Mouse (Mus musculus): ENCODE results near the gene Sipa1l3.

Gene Sipa1l3

DNA sequence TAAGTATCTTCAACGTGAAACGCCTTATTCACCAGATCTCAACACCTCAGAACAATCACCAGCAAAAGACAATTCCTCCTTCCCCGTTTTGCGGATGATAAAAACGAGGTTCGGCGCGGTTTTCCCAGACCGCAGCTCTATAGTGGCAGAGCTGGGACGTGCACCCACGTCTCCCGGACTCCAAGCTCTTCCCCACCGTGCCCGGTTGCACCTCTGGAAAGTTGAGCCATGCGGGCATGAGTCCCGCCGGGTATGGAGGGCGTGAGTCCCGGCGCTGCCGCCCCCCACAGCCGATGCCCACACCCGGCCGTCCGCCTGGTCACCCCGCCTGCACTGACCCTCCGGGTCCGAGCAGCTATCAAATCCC lies 404 bp downstream of the Sipa1l3 start:
- TF ChIP-seq POU5F1 (IDR thresholded peaks at IDR 0.05; ENCODE audit: borderline replicate concordance, low read length) (no peak), CTCF (conservative IDR thresholded peaks at IDR 0.05; ENCODE audit: low read length) (no peak), NANOG (IDR thresholded peaks at IDR 0.05; ENCODE audit: borderline replicate concordance, low read length) (no peak)

DNA sequence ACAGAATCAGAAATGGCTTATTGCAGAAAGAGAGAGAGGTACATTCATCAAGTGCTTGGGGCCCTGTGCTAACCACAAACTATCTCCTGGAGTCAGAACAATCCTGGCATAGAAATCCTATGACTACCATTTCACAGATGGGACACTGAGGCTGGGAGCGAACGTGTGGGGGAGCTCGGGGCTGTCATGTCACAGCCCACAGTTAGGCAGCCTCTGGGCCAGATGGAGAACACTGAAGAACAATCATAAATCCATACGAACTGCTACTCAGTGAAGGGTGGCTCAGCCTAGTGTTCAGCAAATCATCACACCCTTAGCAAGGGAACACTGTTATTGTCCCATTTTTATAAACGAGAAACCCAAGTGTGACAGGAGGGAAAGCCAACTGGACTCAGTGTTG lies 1.3 kb downstream of the Sipa1l3 start:
- no peak for TF ChIP-seq CTCF (conservative IDR thresholded peaks at IDR 0.05; ENCODE audit: low read length)
- no peak for TF ChIP-seq NANOG (IDR thresholded peaks at IDR 0.05; ENCODE audit: borderline replicate concordance, low read length)
- no peak for TF ChIP-seq POU5F1 (IDR thresholded peaks at IDR 0.05; ENCODE audit: borderline replicate concordance, low read length)
- H3K4me3 ChIP-seq (replicated peaks; ENCODE audit: low read length): peak overlapping the region; percentile 100
- no peaks in the 10 kb centered on the region for H3K27me3 ChIP-seq (ENCODE audit: insufficient read depth, low read length)
- peaks cover 62% of the 10 kb centered on the region for H3K4me1 ChIP-seq (replicated peaks; ENCODE audit: low read depth, low read length)
- no peaks in the 10 kb centered on the region for H3K9me3 ChIP-seq (ENCODE audit: low read length)
- peaks cover 8% of the 10 kb centered on the region; the same call in 1 of the 2 replicates for H3K36me3 ChIP-seq (ENCODE audit: insufficient read depth, low read length)

More for the DNA sequence above, 404 bp downstream of the Sipa1l3 start:
- H3K9me3 ChIP-seq (ENCODE audit: low read length): no peaks in the 10 kb centered on the region
- no peaks in the 10 kb centered on the region for H3K27me3 ChIP-seq (ENCODE audit: insufficient read depth, low read length)
- peak overlapping the region; percentile 100 for H3K4me3 ChIP-seq (replicated peaks; ENCODE audit: low read length)
- H3K36me3 ChIP-seq (ENCODE audit: insufficient read depth, low read length): peaks cover 8% of the 10 kb centered on the region; the same call in 1 of the 2 replicates
- H3K4me1 ChIP-seq (replicated peaks; ENCODE audit: low read depth, low read length): peaks cover 54% of the 10 kb centered on the region

- no peak overlapping the region for H3K4me3 ChIP-seq (replicated peaks; ENCODE audit: low read length)
- H3K4me1 ChIP-seq (replicated peaks; ENCODE audit: low read depth, low read length): peaks cover 77% of the 10 kb centered on the region
- H3K27me3 ChIP-seq (ENCODE audit: insufficient read depth, low read length): no peaks in the 10 kb centered on the region
- no peaks in the 10 kb centered on the region for H3K9me3 ChIP-seq (ENCODE audit: low read length)
- peaks cover 8% of the 10 kb centered on the region; the same call in 1 of the 2 replicates for H3K36me3 ChIP-seq (ENCODE audit: insufficient read depth, low read length)
- TF ChIP-seq CTCF (conservative IDR thresholded peaks at IDR 0.05; ENCODE audit: low read length) (no peak), NANOG (IDR thresholded peaks at IDR 0.05; ENCODE audit: borderline replicate concordance, low read length) (no peak), POU5F1 (IDR thresholded peaks at IDR 0.05; ENCODE audit: borderline replicate concordance, low read length) (no peak)
Measured at GRCm38 (mm10) chr7:29515652-29516051, 2.8 kb downstream of the Sipa1l3 start.

GRCm38 (mm10) chr7:29512729-29513128 lies 5.7 kb downstream of the Sipa1l3 start:
- Histone ChIP-seq H3K4me1 (replicated peaks; ENCODE audit: low read depth, low read length) (peaks cover 80% of the 10 kb centered on the region), H3K9me3 (ENCODE audit: low read length) (no peaks in the 10 kb centered on the region), H3K27me3 (ENCODE audit: insufficient read depth, low read length) (no peaks in the 10 kb centered on the region), H3K4me3 (replicated peaks; ENCODE audit: low read length) (no peak overlapping the region), H3K36me3 (ENCODE audit: insufficient read depth, low read length) (peaks cover 8% of the 10 kb centered on the region; the same call in 1 of the 2 replicates)
- no peak for TF ChIP-seq CTCF (conservative IDR thresholded peaks at IDR 0.05; ENCODE audit: low read length)

DNA sequence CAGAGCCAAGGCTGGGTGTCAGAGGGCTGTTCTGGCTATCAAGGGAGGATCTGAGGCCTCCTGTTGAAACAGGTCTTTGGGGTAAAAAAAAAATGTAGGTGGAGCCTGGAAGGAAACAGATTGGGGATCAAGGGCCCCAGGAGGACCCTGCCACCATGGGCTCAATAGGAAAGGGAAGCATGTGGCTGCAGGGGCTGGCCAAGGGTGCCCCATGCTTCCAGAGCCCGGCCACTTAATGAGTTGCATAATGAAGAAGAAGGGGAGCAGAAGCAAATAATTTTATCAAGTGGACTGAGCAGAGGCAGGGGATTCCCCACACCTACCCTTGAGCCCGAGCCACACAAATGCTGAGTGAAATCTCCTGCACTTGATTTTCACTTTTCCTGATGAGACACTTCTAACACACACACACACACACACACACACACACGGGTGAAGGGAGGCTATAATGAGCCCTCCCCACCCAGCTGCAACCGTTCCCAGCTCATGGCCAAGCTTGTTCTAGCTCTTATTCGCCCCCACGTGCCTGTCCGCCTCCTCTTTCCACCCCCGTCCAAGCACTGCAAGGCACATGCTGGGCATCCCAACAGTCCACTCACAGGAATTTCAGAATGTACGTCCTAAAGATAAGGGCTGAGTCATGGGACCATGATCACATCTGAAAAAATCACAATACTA lies 6.7 kb downstream of the Sipa1l3 start:
- Histone ChIP-seq H3K27me3 (ENCODE audit: insufficient read depth, low read length) (no peaks in the 10 kb centered on the region), H3K9me3 (ENCODE audit: low read length) (no peaks in the 10 kb centered on the region), H3K4me3 (replicated peaks; ENCODE audit: low read length) (no peak overlapping the region), H3K4me1 (replicated peaks; ENCODE audit: low read depth, low read length) (peaks cover 78% of the 10 kb centered on the region), H3K36me3 (ENCODE audit: insufficient read depth, low read length) (peaks cover 8% of the 10 kb centered on the region; the same call in 1 of the 2 replicates)
- TF ChIP-seq CTCF (conservative IDR thresholded peaks at IDR 0.05; ENCODE audit: low read length): no peak
- no peak for TF ChIP-seq POU5F1 (IDR thresholded peaks at IDR 0.05; ENCODE audit: borderline replicate concordance, low read length)
- no peak for TF ChIP-seq NANOG (IDR thresholded peaks at IDR 0.05; ENCODE audit: borderline replicate concordance, low read length)

DNA sequence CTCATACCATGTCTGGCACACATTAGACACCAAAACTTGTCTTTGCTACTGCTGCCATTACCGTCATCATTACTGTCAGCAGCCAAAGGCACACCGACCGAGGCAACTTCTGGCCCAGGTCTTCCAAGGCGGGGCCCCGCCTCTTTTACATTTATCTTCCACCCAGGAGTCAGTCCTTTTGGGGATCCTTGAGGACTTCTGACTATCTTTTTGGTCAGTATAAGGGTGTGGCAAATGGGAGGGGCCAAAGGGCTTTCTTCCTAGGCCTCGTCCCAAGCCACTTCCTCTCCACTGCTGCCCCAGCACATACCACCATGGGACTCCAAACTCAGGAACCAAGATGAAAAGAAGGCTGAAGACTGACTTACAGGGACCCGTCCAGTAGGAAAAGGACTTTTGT lies 9.9 kb downstream of the Sipa1l3 start:
- no peak overlapping the region for H3K4me3 ChIP-seq (replicated peaks; ENCODE audit: low read length)
- peaks cover 83% of the 10 kb centered on the region for H3K4me1 ChIP-seq (replicated peaks; ENCODE audit: low read depth, low read length)
- no peaks in the 10 kb centered on the region for H3K9me3 ChIP-seq (ENCODE audit: low read length)
- no peaks in the 10 kb centered on the region for H3K27me3 ChIP-seq (ENCODE audit: insufficient read depth, low read length)
- no peaks in the 10 kb centered on the region for H3K36me3 ChIP-seq (ENCODE audit: insufficient read depth, low read length)
- TF ChIP-seq POU5F1 (IDR thresholded peaks at IDR 0.05; ENCODE audit: borderline replicate concordance, low read length): no peak
- no peak for TF ChIP-seq CTCF (conservative IDR thresholded peaks at IDR 0.05; ENCODE audit: low read length)
- TF ChIP-seq NANOG (IDR thresholded peaks at IDR 0.05; ENCODE audit: borderline replicate concordance, low read length): no peak

GRCm38 (mm10) chr7:29505337-29506318 lies 12.8 kb downstream of the Sipa1l3 start:
- H3K4me3 ChIP-seq (replicated peaks; ENCODE audit: low read length): peak overlapping the region; percentile 63
- no peaks in the 10 kb centered on the region for H3K9me3 ChIP-seq (ENCODE audit: low read length)
- no peak for TF ChIP-seq NANOG (IDR thresholded peaks at IDR 0.05; ENCODE audit: borderline replicate concordance, low read length)
- H3K4me1 ChIP-seq (replicated peaks; ENCODE audit: low read depth, low read length): peaks cover 73% of the 10 kb centered on the region
- H3K27me3 ChIP-seq (ENCODE audit: insufficient read depth, low read length): no peaks in the 10 kb centered on the region
- peaks cover 4% of the 10 kb centered on the region for H3K36me3 ChIP-seq (ENCODE audit: insufficient read depth, low read length)

- H3K9me3 ChIP-seq (ENCODE audit: low read length): no peaks in the 10 kb centered on the region
- H3K36me3 ChIP-seq (ENCODE audit: insufficient read depth, low read length): peaks cover 4% of the 10 kb centered on the region
- peaks cover 73% of the 10 kb centered on the region for H3K4me1 ChIP-seq (replicated peaks; ENCODE audit: low read depth, low read length)
- TF ChIP-seq CTCF (conservative IDR thresholded peaks at IDR 0.05; ENCODE audit: low read length) (no peak), NANOG (IDR thresholded peaks at IDR 0.05; ENCODE audit: borderline replicate concordance, low read length) (no peak), POU5F1 (IDR thresholded peaks at IDR 0.05; ENCODE audit: borderline replicate concordance, low read length) (no peak)
- H3K4me3 ChIP-seq (replicated peaks; ENCODE audit: low read length): peak overlapping the region; percentile 63
- no peaks in the 10 kb centered on the region for H3K27me3 ChIP-seq (ENCODE audit: insufficient read depth, low read length)
Measured at GRCm38 (mm10) chr7:29504683-29505290, 13.7 kb downstream of the Sipa1l3 start.

Measured in E14TG2a.4 (cell line).